Mouse (Mus musculus): ENCODE results near the gene Elac2.

Gene Elac2

DNA sequence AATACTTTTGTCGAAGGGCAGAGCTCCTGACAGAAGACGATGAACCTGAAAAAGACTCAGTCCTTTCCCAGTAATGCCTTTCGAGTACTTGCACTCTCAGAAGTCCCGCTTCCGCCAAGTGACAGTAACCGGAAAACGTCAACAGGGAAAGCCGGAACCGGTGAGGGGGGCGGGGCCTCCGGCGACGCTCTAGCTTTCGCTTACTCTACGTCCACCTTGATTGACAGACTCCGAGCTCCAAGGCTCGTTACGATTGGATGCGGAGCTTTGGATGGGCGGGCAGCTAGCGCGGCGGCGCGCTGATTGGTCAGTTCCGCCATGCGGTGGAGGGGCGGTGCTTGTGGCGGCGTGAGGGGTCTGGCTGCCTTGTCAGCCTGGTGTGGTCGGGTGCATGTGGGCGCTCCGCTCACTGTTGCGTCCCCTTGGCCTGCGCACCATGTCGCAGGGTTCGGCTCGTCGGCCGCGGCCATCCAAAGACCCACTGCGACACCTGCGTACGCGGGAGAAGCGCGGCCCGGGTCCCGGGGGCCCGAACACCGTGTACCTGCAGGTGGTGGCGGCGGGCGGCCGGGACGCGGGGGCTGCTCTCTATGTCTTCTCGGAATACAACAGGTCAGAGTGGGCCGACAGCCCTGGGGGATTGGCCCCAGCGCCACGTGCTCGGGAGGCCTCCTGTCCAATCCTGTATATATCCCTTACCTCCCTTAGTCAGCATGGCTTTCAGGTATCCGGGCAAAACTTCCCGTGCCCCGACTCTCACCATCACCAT is at the start of gene Elac2:
TSS of gene Elac2 (plus strand) at position 319 of the 769 bp plus-strand sequence.
- DNase-seq (ENCODE audit: low spot score in 2 of 2), result peak; percentile 98

GRCm38 (mm10) chr11:64929130-64929529 is 49.7 kb upstream of the Elac2 start:
- DNase-seq (ENCODE audit: low spot score in 2 of 2), result no peak

- no peak for DNase-seq (ENCODE audit: low spot score in 2 of 2)
These were observed 47.6 kb upstream of the Elac2 start for GRCm38 (mm10) chr11:64931060-64931770.

- no peak for DNase-seq (ENCODE audit: low spot score in 2 of 2)
These were observed 41.6 kb upstream of the Elac2 start for GRCm38 (mm10) chr11:64937226-64937625.

DNA sequence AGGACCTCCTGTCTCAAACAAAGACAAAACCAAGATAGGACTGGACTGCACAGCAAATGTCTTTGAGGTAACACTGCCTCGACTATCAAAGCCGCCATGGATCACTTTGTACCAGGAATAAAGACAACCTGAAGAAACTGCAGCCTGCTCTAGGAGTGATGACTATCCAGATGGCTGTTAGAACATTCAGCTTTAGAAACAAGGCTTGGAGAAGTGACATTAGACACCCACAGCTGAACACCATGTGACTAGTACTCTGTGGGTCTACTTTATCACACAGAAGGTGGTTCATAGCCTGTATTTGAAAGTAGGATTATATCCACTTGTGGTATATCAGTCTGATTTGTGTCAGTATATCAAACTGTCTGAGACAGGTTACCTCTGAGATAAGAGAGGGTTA is 37.6 kb upstream of the Elac2 start:
- DNase-seq (ENCODE audit: low spot score in 2 of 2), result no peak

GRCm38 (mm10) chr11:64949782-64950181 is 29.1 kb upstream of the Elac2 start:
- DNase-seq (ENCODE audit: low spot score in 2 of 2), result no peak

DNA sequence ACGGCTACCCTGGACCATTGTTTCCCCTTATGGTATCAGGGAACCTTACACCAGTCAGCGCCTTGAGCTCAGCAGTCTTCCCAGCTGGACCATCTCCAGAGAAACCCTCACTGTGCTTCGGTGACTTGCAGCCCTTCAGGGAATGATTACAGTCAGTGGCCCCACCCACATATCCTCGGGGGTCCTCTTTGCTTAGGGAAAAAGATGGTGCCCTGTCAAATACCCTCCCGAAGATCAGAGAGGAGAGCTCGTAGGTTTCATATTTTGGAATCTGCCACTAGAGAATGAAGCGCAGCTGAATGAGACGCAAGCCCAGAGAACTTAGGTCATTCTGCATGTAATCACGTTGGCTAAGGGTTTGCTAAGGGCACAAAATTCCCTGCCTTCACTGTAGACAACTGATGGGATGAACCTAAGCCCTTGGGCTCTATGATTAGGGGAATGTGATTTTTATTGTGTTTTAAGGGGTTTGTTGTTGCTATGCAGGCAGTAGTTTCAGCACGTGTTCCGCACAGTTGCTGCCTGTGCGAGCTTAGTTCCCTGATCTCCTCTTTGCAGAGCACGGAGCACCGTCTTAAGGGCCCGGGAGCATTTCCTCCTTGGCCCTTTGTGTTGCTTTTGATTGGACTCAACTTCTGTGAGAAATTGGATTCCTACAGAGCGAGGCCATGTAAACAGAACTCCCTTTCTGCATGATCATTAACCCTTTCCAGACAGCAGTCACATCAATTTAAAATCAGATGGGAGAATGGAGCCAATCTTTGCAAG is 21.7 kb upstream of the Elac2 start:
- no peak for DNase-seq (ENCODE audit: low spot score in 2 of 2)

DNA sequence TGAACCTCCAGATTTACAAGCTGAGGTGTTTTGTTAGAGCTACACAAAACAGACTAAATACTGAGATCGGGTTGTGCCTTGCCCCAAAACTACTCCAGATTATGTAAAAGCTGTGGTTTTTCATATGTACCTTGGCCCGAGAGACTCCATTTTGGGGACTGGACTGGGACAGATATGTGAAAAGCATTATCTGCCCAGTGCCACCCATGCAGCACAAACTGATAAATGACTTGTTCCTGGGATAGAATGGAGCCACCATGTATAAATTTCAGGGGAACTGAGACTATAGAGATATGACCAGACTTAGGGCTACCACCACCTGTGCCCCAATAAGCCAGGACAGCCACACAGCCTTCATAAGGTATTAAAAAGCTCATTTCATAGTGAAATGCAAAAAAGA is 16.2 kb upstream of the Elac2 start:
- no peak for DNase-seq (ENCODE audit: low spot score in 2 of 2)

DNA sequence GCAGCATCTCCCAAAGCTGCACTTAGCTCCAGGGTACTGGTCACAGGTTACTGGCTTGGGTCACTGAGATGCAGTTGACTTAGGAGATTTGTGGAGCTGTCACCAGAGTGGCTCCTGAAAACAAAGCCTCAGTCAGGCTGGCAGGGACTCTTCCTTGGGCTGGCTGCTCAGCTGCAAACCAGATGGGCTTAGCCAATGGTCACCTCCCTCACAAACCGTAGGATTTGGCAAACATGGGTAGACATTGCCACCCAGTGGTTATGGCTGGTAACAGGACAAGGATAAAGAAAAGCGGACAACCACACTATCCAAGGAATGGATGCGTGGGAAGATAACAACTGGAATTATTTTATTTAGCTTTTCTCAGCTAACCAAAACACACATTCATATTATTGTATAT is 10.3 kb upstream of the Elac2 start:
- peak; percentile 18 to 43 for DNase-seq (ENCODE audit: low spot score in 2 of 2)

GRCm38 (mm10) chr11:64968939-64969342 is 9.9 kb upstream of the Elac2 start:
- no peak for DNase-seq (ENCODE audit: low spot score in 2 of 2)

DNA sequence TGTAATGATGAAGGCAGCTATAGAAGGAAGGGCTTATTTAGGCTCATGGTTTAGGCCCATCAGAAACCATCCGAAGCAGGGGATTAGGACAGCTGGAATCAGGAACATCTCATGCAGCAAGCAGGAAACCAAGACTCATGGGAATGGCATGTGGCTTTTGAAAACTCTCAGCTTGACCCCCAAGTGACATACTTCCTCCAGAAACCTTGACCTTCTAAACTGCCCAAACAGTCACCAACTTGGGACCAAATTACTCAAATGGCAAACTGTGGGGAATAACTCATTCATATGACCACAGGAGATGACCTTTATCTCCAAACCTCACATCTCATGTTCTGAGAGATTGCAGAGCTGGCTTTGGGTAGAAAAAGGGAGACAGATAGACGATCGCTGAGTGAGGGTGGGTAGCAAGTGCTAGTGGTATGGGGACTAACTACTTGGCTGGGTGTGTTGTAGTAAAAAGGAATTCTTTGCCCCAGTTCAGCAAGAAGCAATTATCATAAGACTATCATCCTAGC is 7.3 kb upstream of the Elac2 start:
- DNase-seq (ENCODE audit: low spot score in 2 of 2), result no peak

- DNase-seq (ENCODE audit: low spot score in 2 of 2), result no peak
These were observed 6.4 kb upstream of the Elac2 start for GRCm38 (mm10) chr11:64972418-64972817.

DNA sequence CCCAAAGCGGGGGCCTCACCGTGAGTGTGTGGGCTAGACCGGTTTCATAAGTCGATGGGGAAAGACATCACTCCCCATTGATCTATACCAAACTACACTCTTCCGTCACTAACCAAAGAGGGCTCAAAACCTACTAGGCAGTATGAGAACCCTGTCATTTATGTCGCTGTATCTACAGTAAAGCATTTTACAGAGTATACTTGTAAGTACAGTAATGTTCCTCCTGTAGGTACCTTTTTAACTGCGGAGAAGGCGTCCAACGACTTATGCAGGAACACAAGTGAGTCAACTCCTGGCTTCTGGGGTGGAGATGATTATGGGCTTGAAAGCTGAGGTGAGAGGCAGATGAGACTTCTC is 629 bp downstream of the Elac2 start:
- DNase-seq (ENCODE audit: low spot score in 2 of 2), result no peak

DNA sequence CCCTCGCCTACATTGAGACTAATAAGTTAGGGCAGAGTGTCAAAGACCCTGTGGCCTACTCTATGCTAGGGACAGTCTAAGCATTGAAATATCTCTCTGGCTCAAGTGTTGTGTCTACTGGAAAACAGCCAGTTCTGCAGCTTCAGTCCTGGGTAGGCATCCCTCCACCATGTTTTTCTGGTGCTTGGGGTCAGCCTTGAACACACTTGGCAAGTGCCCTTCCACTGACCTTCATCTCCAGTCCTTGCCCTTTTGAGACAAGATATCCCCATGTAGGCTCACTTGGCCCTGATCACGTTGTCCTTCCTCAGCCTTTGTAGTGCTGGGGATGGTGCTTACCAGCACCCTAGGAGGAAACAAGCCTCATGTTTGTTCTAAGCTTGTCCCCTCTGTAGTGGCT is 9.7 kb downstream of the Elac2 start:
- DNase-seq (ENCODE audit: low spot score in 2 of 2), result no peak

- DNase-seq (ENCODE audit: low spot score in 2 of 2), result peak; percentile 73 to 83
These were observed 19.6 kb downstream of the Elac2 start for GRCm38 (mm10) chr11:64998439-64998838.

- DNase-seq (ENCODE audit: low spot score in 2 of 2), result no peak
These were observed 20.8 kb downstream of the Elac2 start for GRCm38 (mm10) chr11:64999685-65000084.

GRCm38 (mm10) chr11:65001729-65002128 is 22.9 kb downstream of the Elac2 start:
- DNase-seq (ENCODE audit: low spot score in 2 of 2), result peak; percentile 9 to 31

GRCm38 (mm10) chr11:65003611-65004010 is 24.8 kb downstream of the Elac2 start:
- DNase-seq (ENCODE audit: low spot score in 2 of 2), result no peak

DNA sequence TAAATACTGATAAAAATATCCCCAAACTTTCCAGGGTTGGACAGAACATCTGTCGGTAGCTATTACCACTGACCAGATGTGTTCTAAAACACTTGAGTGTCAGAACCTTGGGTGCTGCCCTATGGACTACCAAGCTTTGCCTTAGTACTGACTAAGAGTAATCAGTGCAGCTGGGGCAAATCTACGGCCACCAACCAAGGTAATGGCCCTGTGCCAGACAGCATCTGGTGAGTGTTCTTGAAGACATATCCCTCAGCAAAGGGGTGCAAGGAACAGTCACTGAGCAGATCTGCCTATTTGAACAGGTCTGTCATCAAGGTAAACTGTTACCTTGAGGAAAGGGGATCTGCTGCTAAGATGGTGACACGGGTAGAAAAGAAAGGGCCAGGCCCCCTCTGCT is 26.0 kb downstream of the Elac2 start:
- no peak for DNase-seq (ENCODE audit: low spot score in 2 of 2)

- DNase-seq (ENCODE audit: low spot score in 2 of 2), result no peak
These were observed 27.2 kb downstream of the Elac2 start for GRCm38 (mm10) chr11:65006047-65006446.

DNA sequence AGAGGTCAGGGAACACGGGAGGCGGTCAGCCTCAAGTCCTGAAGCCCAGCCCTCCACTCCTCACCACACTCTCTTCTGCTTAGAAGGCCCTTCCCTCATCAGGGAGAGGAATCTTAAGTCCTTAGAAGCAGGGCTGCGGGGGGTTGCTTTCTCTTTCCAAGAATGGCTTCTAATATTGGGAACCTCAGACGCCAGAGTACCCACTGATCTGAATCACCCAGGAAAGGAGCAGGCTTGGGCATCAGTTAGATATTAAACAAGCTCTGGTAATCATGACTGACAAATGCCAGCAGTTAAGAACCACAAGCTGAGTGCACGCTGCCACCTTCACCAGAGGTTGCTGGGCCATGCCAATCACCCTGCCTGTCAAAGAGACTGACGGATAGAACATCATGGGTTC is 35.1 kb downstream of the Elac2 start:
- no peak for DNase-seq (ENCODE audit: low spot score in 2 of 2)

GRCm38 (mm10) chr11:65016754-65017153 is 37.9 kb downstream of the Elac2 start:
- no peak for DNase-seq (ENCODE audit: low spot score in 2 of 2)
